Mouse (Mus musculus): ENCODE measurements around the gene Tsc22d1. TPM values are rescaled to one million over a fixed set of nuclear protein-coding genes. Genes with fewer than 3 reads are reported as not detected.

The Tsc22d1 gene
- total RNA-seq, 4 experiments from 2014 or later: 102 to 145 (median 124) TPM

DNA sequence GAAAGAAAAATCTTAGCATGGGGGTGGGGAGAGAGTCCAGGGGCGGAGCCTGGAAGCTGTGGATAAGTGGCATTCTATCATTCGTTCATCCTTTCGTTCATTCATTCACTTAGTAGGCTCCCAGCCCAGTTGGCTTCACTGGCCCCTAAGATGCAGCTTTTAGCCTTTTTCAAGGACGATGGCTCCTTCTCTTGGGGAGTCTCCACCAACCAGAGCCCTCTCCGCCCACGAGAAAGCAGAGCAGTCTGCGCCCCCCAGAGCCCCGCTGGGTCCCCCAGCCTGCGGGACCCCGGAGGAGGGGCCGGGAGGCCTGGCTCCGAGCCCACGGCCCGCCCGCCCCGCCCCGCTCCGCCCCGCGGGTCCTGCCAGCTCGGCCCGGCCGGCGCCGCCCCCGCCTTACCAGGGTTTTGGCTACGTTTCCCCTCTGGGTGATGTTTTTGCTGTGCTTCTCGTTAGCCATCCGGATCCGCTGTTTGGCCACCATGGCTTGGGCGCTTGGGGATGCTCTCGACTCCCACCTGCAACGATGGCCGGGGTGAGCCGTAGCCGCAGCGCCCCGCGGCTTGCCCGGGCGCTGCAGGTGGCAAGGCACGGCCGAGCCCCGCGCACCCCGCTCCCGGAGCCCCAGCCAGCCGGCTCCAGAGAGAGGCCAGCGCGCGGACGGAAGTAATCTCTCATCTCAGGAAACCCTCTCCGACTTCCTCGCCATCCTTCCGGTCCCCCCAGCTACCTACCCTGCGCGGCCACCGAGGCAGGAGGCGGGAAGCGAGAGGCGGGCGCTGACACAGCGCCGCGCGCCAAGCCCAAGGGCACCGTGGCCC, 141.5 kb downstream of the Tsc22d1 start:
- DNase-seq (ENCODE audit: low spot score in 2 of 2): peak; percentile 22 to 25

DNA sequence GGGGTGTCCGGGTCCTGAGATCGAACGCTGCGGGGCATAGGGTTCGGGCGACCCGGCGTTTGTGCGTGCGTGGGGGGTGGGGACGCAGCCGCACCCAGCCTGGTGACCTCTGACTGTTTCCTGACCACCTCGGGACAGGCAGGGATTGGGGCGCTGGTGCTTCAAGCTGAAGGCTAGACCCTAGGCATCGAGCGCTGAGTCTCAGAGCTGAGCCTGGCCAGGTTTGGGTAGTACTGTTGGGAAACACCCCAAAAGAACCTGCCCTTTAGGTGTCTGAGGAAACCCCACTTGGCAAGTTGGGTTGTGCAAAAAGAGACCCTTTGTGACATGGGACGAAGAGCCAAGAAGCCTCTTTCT, 142.1 kb downstream of the Tsc22d1 start, which contains the start of gene Serp2:
Serp2 (minus strand) TSS at position 38 of the 357 bp plus-strand sequence.
- DNase-seq (ENCODE audit: low spot score in 2 of 2): no peak

Other genes with a start within 250 kb of the Tsc22d1 start
- gene Serp2, start 141.9 kb downstream of the Tsc22d1 start, total RNA-seq (2022): under 1 TPM in 2 of 4 experiments, not detected in 2; 0.34 to 0.39 TPM